Mouse (Mus musculus) midbrain, embryonic 16.5 days (tissue): ENCODE data around the gene Gm4924. TPM values are rescaled to one million over a fixed set of nuclear protein-coding genes. Genes with fewer than 3 reads are reported as not detected.

ENCODE experiments used
- ATAC-seq: fragments of 200-750 bp; cut with Nextera tagmentation; 2 replicates; pipeline ENCODE4 v1.8.0; 2017; ENCODE audit warnings: moderate TSS enrichment
- H3K27ac ChIP-seq: fragments of 300-500 bp; sonication (generic); 2 replicates; pipeline ENCODE4 v1.5.1; 2014; ENCODE audit warnings: mild to moderate bottlenecking, low read length, mixed read lengths
- H3K27me3 ChIP-seq: fragments of 300-500 bp; sonication (generic); 2 replicates; pipeline ENCODE4 v1.6.1; 2014; ENCODE audit warnings: low read depth, low read length, mixed read lengths; ENCODE audit not compliant: control insufficient read depth, insufficient read depth
- H3K36me3 ChIP-seq: fragments of 300-500 bp; sonication (generic); 2 replicates; pipeline ENCODE4 v1.6.1; 2014; ENCODE audit warnings: mild to moderate bottlenecking, low read length, moderate library complexity, mixed read lengths; ENCODE audit not compliant: control insufficient read depth, insufficient read depth
- H3K4me1 ChIP-seq: fragments of 300-500 bp; sonication (generic); 2 replicates; pipeline ENCODE4 v1.6.1; 2014; ENCODE audit warnings: mild to moderate bottlenecking, low read length, mixed read lengths; ENCODE audit not compliant: control insufficient read depth, insufficient read depth
- H3K4me2 ChIP-seq: fragments of 300-500 bp; sonication (generic); 2 replicates; pipeline ENCODE4 v1.6.1; 2014; ENCODE audit warnings: mild to moderate bottlenecking, low read length, mixed read lengths
- H3K4me3 ChIP-seq: fragments of 300-500 bp; sonication (generic); 2 replicates; pipeline ENCODE4 v1.5.1; 2014; ENCODE audit warnings: low read depth, mild to moderate bottlenecking, low read length, moderate library complexity, mixed read lengths
- H3K9ac ChIP-seq: fragments of 300-500 bp; sonication (generic); 2 replicates; pipeline ENCODE4 v1.6.1; 2014; ENCODE audit warnings: low read depth, low read length, mixed read lengths
- H3K9me3 ChIP-seq: fragments of 300-500 bp; sonication (generic); replicated peaks from 2 replicates; pipeline ENCODE4 v1.6.1; 2014; ENCODE audit warnings: mild to moderate bottlenecking, low read length, mixed read lengths; ENCODE audit not compliant: control insufficient read depth, poor library complexity, severe bottlenecking
- WGBS: fragments of 180-500 bp; shearing (Covaris S2); extraction: QIAGEN DNeasy Blood & Tissue Kit; methylation state at CpG from one replicate; pipeline ENCODE4 v1.1.7; 2014; 5-methylcytosine and 5-hydroxymethylcytosine counted together
- polyA plus RNA-seq: library from polyadenylated mRNA; unstranded; fragments of >200 nt; fragmentation: Nextera tagmentation; extraction: Ambion mirVana; gene quantifications from 2 replicates; pipeline ENCODE4 v1.2.1, GENCODE M21; 2015

The Gm4924 gene
- 14.5 and 16.6 TPM in 2 replicates for polyA plus RNA-seq

DNA sequence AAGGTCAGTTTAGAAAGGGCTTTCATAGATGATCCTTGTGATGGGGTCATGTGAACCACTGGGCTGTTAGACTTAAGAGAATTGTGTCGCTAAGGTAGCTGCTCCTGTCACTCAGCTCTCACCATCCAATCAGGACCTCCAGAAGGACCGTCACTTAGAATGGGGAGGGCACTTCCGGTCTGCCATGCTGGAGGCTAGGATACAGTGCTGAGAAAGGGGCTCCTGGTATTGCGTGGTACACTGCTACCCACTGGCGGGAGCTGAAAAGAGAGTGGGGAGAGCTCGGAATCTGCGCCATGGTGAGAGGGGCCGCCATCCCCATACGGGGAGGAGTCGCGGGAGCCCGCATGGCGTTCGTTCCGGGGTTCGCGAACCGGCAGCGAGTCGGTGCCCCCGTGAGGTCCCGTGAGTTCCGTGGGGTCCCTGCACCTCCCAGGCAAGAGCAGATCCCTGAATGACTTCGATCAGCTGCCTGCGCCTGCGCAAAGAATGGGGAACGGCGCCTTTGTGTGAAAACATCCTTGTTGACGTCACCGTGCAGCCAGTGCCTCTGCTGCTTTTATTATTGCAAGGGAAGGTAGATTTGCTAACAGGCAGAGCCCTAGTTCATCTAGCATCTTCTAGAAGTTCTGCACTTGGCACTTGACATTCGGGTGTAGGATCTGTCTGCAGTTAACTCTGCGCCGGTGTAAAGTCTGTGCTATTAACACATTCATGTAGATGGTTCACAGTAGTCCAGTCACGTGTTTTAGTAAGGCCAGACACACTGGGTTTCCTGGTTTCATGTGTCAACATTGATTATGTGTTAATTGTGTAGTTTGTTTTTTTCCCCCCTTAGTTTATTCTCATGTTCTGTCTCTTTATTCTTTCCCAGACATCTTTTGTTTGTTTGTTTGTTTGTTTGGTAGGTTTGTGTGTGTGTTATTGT is at the start of gene Gm4924:
Gm4924 (plus strand) TSS at position 173 of the 928 bp plus-strand sequence.
- WGBS = 5% methylated on average over 34 of the region's 34 CpGs
- no peaks in the 10 kb centered on the region for H3K4me1 ChIP-seq
- peak; percentile 100 for ATAC-seq

DNA sequence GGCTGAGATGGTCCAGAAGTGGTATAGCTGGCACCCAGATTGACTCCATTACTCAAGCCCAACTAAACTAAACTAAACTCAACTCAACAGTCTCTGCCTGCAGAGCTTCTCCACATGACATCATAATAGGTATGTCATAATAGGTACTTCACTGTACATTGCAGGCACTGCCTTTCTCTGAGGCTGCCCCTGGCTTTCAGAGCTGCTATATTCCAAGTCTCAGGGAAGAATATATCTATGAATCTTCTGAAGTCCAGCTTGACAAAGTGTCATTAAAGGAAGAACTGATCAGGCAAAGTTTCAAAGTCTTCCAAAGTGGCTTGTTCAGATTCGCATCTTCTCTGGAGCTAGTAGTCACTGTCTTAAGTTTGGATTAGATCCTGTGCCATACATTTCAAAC is 37.6 kb upstream of the Gm4924 start, which contains the start of gene 4932415D10Rik:
4932415D10Rik (minus strand) TSS at position 101 of the 400 bp plus-strand sequence.
- Histone ChIP-seq H3K27ac (no peak within 1 kb of the TSS), H3K4me1 (no peaks in the 10 kb centered on the region), H3K27me3 (no peaks in the 10 kb centered on the region), H3K36me3 (no peaks in the 10 kb centered on the region), H3K9me3 (peaks cover 2% of the 10 kb centered on the region), H3K9ac (no peak within 1 kb of the TSS), H3K4me2 (no peak within 1 kb of the TSS), H3K4me3 (no peak within 1 kb of the TSS)
- ATAC-seq = no peak
- 94% methylated on average over 1 of the region's 1 CpGs for whole genome bisulfite sequencing

More for the DNA sequence above, at the start of gene Gm4924:
- Histone ChIP-seq H3K27ac (peak within 1 kb of the TSS; percentile 99), H3K4me2 (peak within 1 kb of the TSS; percentile 63), H3K9ac (peak within 1 kb of the TSS; percentile 85), H3K27me3 (no peaks in the 10 kb centered on the region), H3K36me3 (0 out of 2 replicates have a peak, but pooled peaks cover 5% of the 10 kb centered on the region), H3K4me3 (peak within 1 kb of the TSS; percentile 70), H3K9me3 (peaks cover 15% of the 10 kb centered on the region)

DNA sequence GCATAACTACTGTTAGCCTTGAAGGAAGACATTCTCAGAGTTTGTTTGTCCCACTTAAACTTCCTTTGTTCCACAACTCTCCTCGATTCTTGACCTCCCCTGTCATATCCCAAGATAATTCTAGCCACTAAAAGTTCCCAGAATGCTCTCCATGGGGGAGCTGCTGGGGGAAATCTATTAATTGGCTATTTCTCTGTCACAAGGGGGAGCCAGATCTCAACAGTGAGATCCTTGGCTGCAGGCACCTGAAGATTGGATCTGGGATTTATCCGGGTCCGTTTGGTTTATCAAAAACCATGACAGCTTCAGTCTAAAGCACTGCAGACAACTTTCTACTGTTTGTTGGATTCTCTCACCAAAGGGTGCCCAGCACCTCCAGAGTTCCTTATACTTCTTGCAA is 33.9 kb upstream of the Gm4924 start:
- no peaks in the 10 kb centered on the region for H3K36me3 ChIP-seq
- 69% methylated on average over 3 of the region's 3 CpGs for WGBS

DNA sequence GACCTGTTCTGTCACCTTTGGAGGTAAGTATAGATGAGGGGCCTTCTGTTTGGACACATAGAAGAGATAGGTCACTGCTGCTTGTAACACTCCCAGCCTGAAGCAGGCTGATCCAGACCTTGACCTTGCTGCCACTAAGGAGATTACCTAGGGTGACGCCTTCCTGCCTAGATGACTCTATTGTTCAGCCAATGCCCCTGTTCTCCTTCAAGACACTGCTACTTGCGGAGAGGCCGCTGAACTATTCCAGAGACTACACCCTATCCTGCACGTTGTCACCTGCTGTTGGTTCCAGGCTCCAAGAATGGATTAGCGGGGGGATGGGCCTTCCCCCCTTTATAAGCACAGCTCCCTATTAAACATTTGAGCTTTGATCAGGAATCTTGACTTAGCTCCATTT is 24.2 kb upstream of the Gm4924 start:
- Histone ChIP-seq H3K4me2 (no peak overlapping the region), H3K9me3 (peaks cover 2% of the 10 kb centered on the region; the same call in 1 of the 2 replicates), H3K4me1 (no peaks in the 10 kb centered on the region), H3K27me3 (no peaks in the 10 kb centered on the region), H3K36me3 (no peaks in the 10 kb centered on the region), H3K4me3 (no peak overlapping the region), H3K9ac (no peak overlapping the region), H3K27ac (no peak overlapping the region)
- no peak for ATAC-seq
- 92% methylated on average over 5 of the region's 5 CpGs for WGBS

More for the DNA sequence above, 33.9 kb upstream of the Gm4924 start:
- Histone ChIP-seq H3K9ac (no peak overlapping the region), H3K4me1 (no peaks in the 10 kb centered on the region), H3K27me3 (no peaks in the 10 kb centered on the region), H3K9me3 (peaks cover 2% of the 10 kb centered on the region; the same call in 1 of the 2 replicates), H3K27ac (no peak overlapping the region), H3K4me2 (no peak overlapping the region), H3K4me3 (no peak overlapping the region)
- ATAC-seq = no peak

DNA sequence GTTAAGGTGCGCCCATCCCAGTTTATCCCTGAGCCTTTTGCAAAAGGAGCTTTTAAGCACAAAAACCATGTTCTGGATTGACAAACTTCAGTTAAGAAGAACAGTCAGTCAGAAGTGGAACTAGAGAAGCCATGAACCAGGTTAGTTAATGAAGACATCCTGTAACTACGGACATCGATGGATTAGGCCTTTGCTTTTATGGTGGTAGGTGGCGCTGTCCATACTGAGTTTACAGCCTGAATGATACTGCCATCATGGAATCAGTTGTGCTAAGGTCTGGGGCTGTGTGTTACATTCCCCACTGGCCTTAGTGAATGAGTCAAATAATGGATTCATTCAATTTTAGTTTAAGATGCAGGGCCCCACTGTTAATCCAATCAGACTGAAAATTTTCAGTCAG is 1.3 kb downstream of the Gm4924 start:
- H3K4me3 ChIP-seq = no peak overlapping the region

DNA sequence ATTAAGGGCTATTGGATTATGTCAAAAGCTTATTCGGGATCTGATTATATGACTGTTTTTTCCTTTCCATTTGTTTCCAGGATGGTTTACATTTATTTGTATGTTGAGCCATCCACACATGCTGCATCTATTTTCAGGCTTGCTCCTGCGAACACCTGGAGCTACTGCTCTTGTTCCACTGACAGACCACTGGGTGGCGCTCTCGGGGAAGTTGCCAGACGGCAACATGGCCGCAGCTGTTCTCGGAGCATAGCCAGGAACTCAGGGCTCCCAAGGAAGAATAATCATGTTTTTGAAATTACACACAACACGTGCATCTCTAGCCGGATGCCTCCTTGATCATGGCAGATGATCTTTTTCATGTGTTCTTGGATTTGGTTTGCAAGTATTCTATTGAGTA is 7.9 kb downstream of the Gm4924 start:
- Histone ChIP-seq H3K4me2 (no peak overlapping the region), H3K36me3 (peaks cover 21% of the 10 kb centered on the region), H3K4me3 (no peak overlapping the region), H3K9me3 (peaks cover 51% of the 10 kb centered on the region), H3K27me3 (no peaks in the 10 kb centered on the region), H3K27ac (no peak overlapping the region), H3K4me1 (no peaks in the 10 kb centered on the region), H3K9ac (no peak overlapping the region)
- no peak for ATAC-seq
- 89% methylated on average over 9 of the region's 9 CpGs for WGBS

More for the DNA sequence above, 1.3 kb downstream of the Gm4924 start:
- Histone ChIP-seq H3K27ac (no peak overlapping the region), H3K36me3 (0 out of 2 replicates have a peak, but pooled peaks cover 5% of the 10 kb centered on the region), H3K9ac (no peak overlapping the region), H3K9me3 (peaks cover 18% of the 10 kb centered on the region), H3K4me2 (no peak overlapping the region), H3K4me1 (no peaks in the 10 kb centered on the region), H3K27me3 (no peaks in the 10 kb centered on the region)
- WGBS = 98% methylated on average over 4 of the region's 4 CpGs
- ATAC-seq = no peak

DNA sequence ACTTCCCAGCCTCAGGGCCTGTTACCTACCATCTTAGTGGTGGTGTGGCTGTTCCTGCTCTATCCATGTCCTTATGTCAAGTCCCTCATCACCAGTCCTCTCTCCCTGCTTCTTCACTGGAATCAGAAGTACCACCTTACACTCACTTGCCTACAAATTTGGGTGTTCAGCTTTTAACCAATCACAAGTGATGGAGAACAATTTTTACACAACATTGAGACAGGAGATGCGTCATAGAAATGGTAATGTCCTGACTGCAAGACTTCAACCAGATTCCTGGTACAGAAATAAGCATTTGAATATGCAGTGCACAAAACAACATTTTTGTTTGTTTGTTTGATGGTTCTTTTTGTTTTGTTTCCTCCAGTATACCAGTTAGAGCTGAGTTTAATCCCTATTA is 28.9 kb downstream of the Gm4924 start:
- Histone ChIP-seq H3K4me1 (no peaks in the 10 kb centered on the region), H3K27ac (no peak overlapping the region), H3K4me3 (no peak overlapping the region), H3K4me2 (no peak overlapping the region), H3K27me3 (no peaks in the 10 kb centered on the region), H3K36me3 (peaks cover 20% of the 10 kb centered on the region), H3K9me3 (peaks cover 39% of the 10 kb centered on the region), H3K9ac (no peak overlapping the region)
- WGBS = 91% methylated on average over 1 of the region's 1 CpGs
- no peak for ATAC-seq

DNA sequence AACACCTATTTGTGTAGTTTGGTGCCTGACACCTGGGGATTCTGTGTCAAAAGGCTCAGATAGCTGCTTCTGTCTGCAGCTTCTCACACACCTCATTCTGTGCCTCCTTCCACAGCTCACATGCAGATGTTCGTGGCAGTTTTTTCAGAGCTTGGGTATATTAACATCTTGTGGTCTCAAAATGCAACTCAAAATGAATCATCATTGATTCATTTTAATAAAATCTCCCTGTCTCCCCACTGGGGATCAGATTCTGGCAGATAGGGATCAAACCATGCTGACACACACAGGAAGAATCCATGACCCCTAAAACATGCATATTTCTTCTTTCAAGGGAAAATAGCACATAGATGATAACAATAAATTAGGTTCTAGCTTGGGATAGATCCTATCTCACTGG is 55.5 kb downstream of the Gm4924 start:
- H3K9me3 ChIP-seq = peaks cover 30% of the 10 kb centered on the region
- peaks cover 23% of the 10 kb centered on the region for H3K36me3 ChIP-seq
- no peak for ATAC-seq
- H3K4me3 ChIP-seq = no peak overlapping the region
- no peaks in the 10 kb centered on the region for H3K27me3 ChIP-seq
- H3K4me2 ChIP-seq = no peak overlapping the region
- 76% methylated on average over 1 of the region's 1 CpGs for WGBS
- H3K9ac ChIP-seq = no peak overlapping the region
- no peak overlapping the region for H3K27ac ChIP-seq
- no peaks in the 10 kb centered on the region for H3K4me1 ChIP-seq

DNA sequence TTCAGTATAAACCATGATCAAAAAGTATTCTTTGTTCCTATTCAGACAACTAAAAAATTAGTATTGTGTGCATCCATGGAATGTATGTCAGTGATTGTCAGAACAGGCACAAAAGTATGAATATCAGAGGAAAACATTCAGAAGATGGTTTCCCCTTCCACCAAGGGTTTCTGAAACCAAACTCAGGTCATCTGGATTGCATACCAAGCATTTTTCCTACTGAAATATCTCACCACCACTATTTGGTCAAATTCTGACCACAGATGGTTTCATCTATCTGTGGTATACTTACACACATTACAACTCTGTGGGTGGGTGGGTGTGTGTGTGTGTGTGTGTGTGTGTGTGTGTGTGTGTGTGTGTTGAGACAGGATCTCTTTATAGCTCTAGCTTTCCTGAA is 69.6 kb downstream of the Gm4924 start:
- Histone ChIP-seq H3K4me1 (no peaks in the 10 kb centered on the region), H3K9me3 (peaks cover 18% of the 10 kb centered on the region), H3K9ac (no peak overlapping the region), H3K4me3 (no peak overlapping the region), H3K4me2 (no peak overlapping the region), H3K27ac (no peak overlapping the region), H3K27me3 (no peaks in the 10 kb centered on the region), H3K36me3 (0 out of 2 replicates have a peak, but pooled peaks cover 2% of the 10 kb centered on the region)
- no peak for ATAC-seq
